Mouse (Mus musculus) thymus, adult 2 months (tissue): ENCODE measurements around the gene St7l.

Experiments
- CTCF ChIP-seq: fragments of 200-500 bp; IDR thresholded peaks from 2 replicates; pipeline ENCODE4 v1.5.1; 2012; ENCODE audit warnings: mild to moderate bottlenecking, control low read depth, low read length, moderate library complexity, borderline replicate concordance; ENCODE audit not compliant: control insufficient read depth, poor library complexity, insufficient read depth; ENCODE audit errors: extremely low read depth
- POLR2A ChIP-seq: fragments of 200-500 bp; IDR thresholded peaks from 2 replicates; pipeline ENCODE4 v1.6.1; 2012; ENCODE audit warnings: mild to moderate bottlenecking, low read length, control low read depth, moderate library complexity; ENCODE audit not compliant: control insufficient read depth, poor library complexity, insufficient read depth; ENCODE audit errors: extremely low read depth

GRCm38 (mm10) chr3:104816130-104816529 lies 47.7 kb upstream of the St7l start:
- TF ChIP-seq CTCF (no peak), POLR2A (no peak)
